8 mouse cellular contexts compared by ENCODE assay signal in genomic region chr2:52742256-52743158, GRCm38 (mm10). TPM values are rescaled to one million over a fixed set of nuclear protein-coding genes. Genes with fewer than 3 reads are reported as not detected.
DNase-seq lines count a peak whose midpoint lies in the region; ATAC-seq and TF ChIP-seq lines count a peak whose summit lies in the region.

Gene Stam2, minus strand, starts transcription at chr2:52742281.

- TF ChIP-seq CTCF in ES-Bruce4 (IDR thresholded peaks at IDR 0.05; ENCODE audit: low read depth, low read length), result no peak

- ATAC-seq in forebrain, embryonic 12.5 days (ENCODE audit: low FRiP score), result peak; percentile 95
- ATAC-seq in heart, embryonic 16.5 days (replicated peaks; ENCODE audit: extremely low read depth, insufficient read depth, low FRiP score), result peak; percentile 90
- peak; percentile 87 for ATAC-seq in liver, embryonic 15.5 days (ENCODE audit: insufficient read depth)
- ATAC-seq in neural tube, embryonic 11.5 days (ENCODE audit: insufficient read depth, low FRiP score, low TSS enrichment), result peak; percentile 93
- ATAC-seq in stomach, embryonic 16.5 days (ENCODE audit: insufficient read depth, low FRiP score), result peak; percentile 92

- no peaks in the 10 kb centered on the region for H3K36me3 ChIP-seq in ES-Bruce4 (ENCODE audit: control insufficient read depth, insufficient read depth, low read length, poor library complexity, severe bottlenecking)
- H3K36me3 ChIP-seq in forebrain, embryonic 12.5 days (replicated peaks), result no peaks in the 10 kb centered on the region; the same call in 1 of the 2 replicates
- H3K36me3 ChIP-seq in heart, embryonic 16.5 days (ENCODE audit: control insufficient read depth, insufficient read depth), result no peaks in the 10 kb centered on the region
- no peaks in the 10 kb centered on the region for H3K36me3 ChIP-seq in liver, embryonic 15.5 days (replicated peaks)
- H3K36me3 ChIP-seq in neural tube, embryonic 11.5 days (ENCODE audit: control insufficient read depth, insufficient read depth, low read length), result no peaks in the 10 kb centered on the region
- H3K36me3 ChIP-seq in stomach, embryonic 16.5 days (ENCODE audit: control insufficient read depth, insufficient read depth, low read length), result no peaks in the 10 kb centered on the region

- 0 out of 2 replicates have a peak within 1 kb of the TSS, but pooled peaks have one; percentile 34 for H3K27ac ChIP-seq in ES-Bruce4 (ENCODE audit: insufficient read depth, low read length)
- H3K27ac ChIP-seq in forebrain, embryonic 12.5 days, result peak within 1 kb of the TSS; percentile 95
- H3K27ac ChIP-seq in heart, embryonic 16.5 days (ENCODE audit: low read length), result peak within 1 kb of the TSS; percentile 90
- peak within 1 kb of the TSS; percentile 80 for H3K27ac ChIP-seq in liver, embryonic 15.5 days (replicated peaks)
- peak within 1 kb of the TSS; percentile 92 for H3K27ac ChIP-seq in neural tube, embryonic 11.5 days (ENCODE audit: low read depth, low read length)
- H3K27ac ChIP-seq in stomach, embryonic 16.5 days (ENCODE audit: low read length), result peak within 1 kb of the TSS; percentile 98

- H3K9me3 ChIP-seq in ES-Bruce4 (replicated peaks; ENCODE audit: control insufficient read depth, insufficient read depth, low read length, poor library complexity, severe bottlenecking), result no peaks in the 10 kb centered on the region
- no peaks in the 10 kb centered on the region for H3K9me3 ChIP-seq in forebrain, embryonic 12.5 days
- H3K9me3 ChIP-seq in heart, embryonic 16.5 days (replicated peaks; ENCODE audit: control insufficient read depth, low read length), result peaks cover 3% of the 10 kb centered on the region; the same call in 1 of the 2 replicates
- H3K9me3 ChIP-seq in liver, embryonic 15.5 days (replicated peaks), result no peaks in the 10 kb centered on the region
- no peaks in the 10 kb centered on the region for H3K9me3 ChIP-seq in neural tube, embryonic 11.5 days (ENCODE audit: control insufficient read depth, low read length)
- H3K9me3 ChIP-seq in stomach, embryonic 16.5 days (replicated peaks; ENCODE audit: control insufficient read depth, low read length), result no peaks in the 10 kb centered on the region

- H3K4me3 ChIP-seq in ES-Bruce4 (ENCODE audit: low read depth, low read length), result peak within 1 kb of the TSS; percentile 98
- H3K4me3 ChIP-seq in forebrain, embryonic 12.5 days (replicated peaks), result peak within 1 kb of the TSS; percentile 88
- H3K4me3 ChIP-seq in heart, embryonic 16.5 days (ENCODE audit: low read length), result peak within 1 kb of the TSS; percentile 72
- H3K4me3 ChIP-seq in liver, embryonic 15.5 days (replicated peaks), result peak within 1 kb of the TSS; percentile 84
- peak within 1 kb of the TSS; percentile 77 for H3K4me3 ChIP-seq in neural tube, embryonic 11.5 days (ENCODE audit: low read depth, low read length)
- peak within 1 kb of the TSS; percentile 88 for H3K4me3 ChIP-seq in stomach, embryonic 16.5 days (replicated peaks; ENCODE audit: low read length)

- TF ChIP-seq POLR2A in ES-Bruce4 (IDR thresholded peaks at IDR 0.05; ENCODE audit: insufficient read depth, low read length), result peak; percentile 26

- H3K27me3 ChIP-seq in ES-Bruce4 (ENCODE audit: control insufficient read depth, insufficient read depth, low read length, poor library complexity, severe bottlenecking), result no peaks in the 10 kb centered on the region
- H3K27me3 ChIP-seq in forebrain, embryonic 12.5 days, result no peaks in the 10 kb centered on the region
- no peaks in the 10 kb centered on the region for H3K27me3 ChIP-seq in heart, embryonic 16.5 days (ENCODE audit: control insufficient read depth, insufficient read depth, low read length)
- no peaks in the 10 kb centered on the region for H3K27me3 ChIP-seq in liver, embryonic 15.5 days
- H3K27me3 ChIP-seq in neural tube, embryonic 11.5 days (ENCODE audit: control insufficient read depth, insufficient read depth, low read length), result no peaks in the 10 kb centered on the region
- H3K27me3 ChIP-seq in stomach, embryonic 16.5 days (ENCODE audit: control insufficient read depth, insufficient read depth, low read length), result no peaks in the 10 kb centered on the region

- H3K4me2 ChIP-seq in forebrain, embryonic 12.5 days, result peak within 1 kb of the TSS; percentile 68
- H3K4me2 ChIP-seq in heart, embryonic 16.5 days (ENCODE audit: low read depth, low read length), result peak within 1 kb of the TSS; percentile 78
- H3K4me2 ChIP-seq in liver, embryonic 15.5 days, result peak within 1 kb of the TSS; percentile 93
- H3K4me2 ChIP-seq in neural tube, embryonic 11.5 days (ENCODE audit: low read depth), result peak within 1 kb of the TSS; percentile 61
- H3K4me2 ChIP-seq in stomach, embryonic 16.5 days (ENCODE audit: low read depth, low read length), result peak within 1 kb of the TSS; percentile 73

- peaks cover 2% of the 10 kb centered on the region for H3K4me1 ChIP-seq in ES-Bruce4 (ENCODE audit: control insufficient read depth, insufficient read depth, low read length)
- peaks cover 8% of the 10 kb centered on the region; the same call in 1 of the 2 replicates for H3K4me1 ChIP-seq in forebrain, embryonic 12.5 days
- peaks cover 10% of the 10 kb centered on the region; the same call in 1 of the 2 replicates for H3K4me1 ChIP-seq in heart, embryonic 16.5 days (ENCODE audit: control insufficient read depth, insufficient read depth, low read length)
- peaks cover 23% of the 10 kb centered on the region for H3K4me1 ChIP-seq in liver, embryonic 15.5 days (replicated peaks)
- no peaks in the 10 kb centered on the region for H3K4me1 ChIP-seq in neural tube, embryonic 11.5 days (ENCODE audit: control insufficient read depth, insufficient read depth, low read length)
- H3K4me1 ChIP-seq in stomach, embryonic 16.5 days (ENCODE audit: control insufficient read depth, insufficient read depth, low read length), result peaks cover 3% of the 10 kb centered on the region; the same call in 1 of the 2 replicates

- TF ChIP-seq EP300 in ES-Bruce4 (IDR thresholded peaks at IDR 0.05; ENCODE audit: insufficient read depth, low read depth, low read length), result no peak

- H3K9ac ChIP-seq in ES-Bruce4 (ENCODE audit: low read depth, poor library complexity, severe bottlenecking), result peak within 1 kb of the TSS; percentile 89
- H3K9ac ChIP-seq in forebrain, embryonic 12.5 days, result peak within 1 kb of the TSS; percentile 83
- H3K9ac ChIP-seq in heart, embryonic 16.5 days (ENCODE audit: low read length), result peak within 1 kb of the TSS; percentile 85
- peak within 1 kb of the TSS; percentile 79 for H3K9ac ChIP-seq in liver, embryonic 15.5 days
- H3K9ac ChIP-seq in neural tube, embryonic 11.5 days (ENCODE audit: low read length), result peak within 1 kb of the TSS; percentile 97
- peak within 1 kb of the TSS; percentile 97 for H3K9ac ChIP-seq in stomach, embryonic 16.5 days (ENCODE audit: low read length)

- 7% methylated on average over 54 of the region's 54 CpGs for WGBS in forebrain, embryonic 12.5 days
- WGBS in heart, embryonic 16.5 days, result 7% methylated on average over 54 of the region's 54 CpGs
- WGBS in liver, embryonic 15.5 days (ENCODE audit: insufficient replicate concordance), result 6% methylated on average over 54 of the region's 54 CpGs
- 9% methylated on average over 54 of the region's 54 CpGs for WGBS in neural tube, embryonic 11.5 days
- 6% methylated on average over 54 of the region's 54 CpGs for WGBS in stomach, embryonic 16.5 days

- DNase-seq in c-Kit-positive CD71-positive TER-119-positive erythroid progenitor cells, embryonic 14.5 days (ENCODE audit: low spot score), result peak; percentile 77
- DNase-seq in kidney, postnatal 36 days, result peak; percentile 92 to 95
- DNase-seq in neural tube, embryonic 11.5 days (ENCODE audit: low spot score), result peak; percentile 92

RNA-seq across cellular contexts. Expression of gene Stam2, which starts in this region (rescaled TPM):
- 32.0 and 37.9 TPM in 2 replicates for polyA plus RNA-seq in ES-Bruce4 (2011; ENCODE audit: insufficient read depth, insufficient read length, low read depth, missing spikeins)
- polyA plus RNA-seq in forebrain, embryonic 12.5 days (2016; fragmentation: Nextera tagmentation; extraction: Ambion mirVana), result 42.2 and 42.8 TPM in 2 replicates
- polyA plus RNA-seq in heart, embryonic 16.5 days (2015; fragmentation: Nextera tagmentation; extraction: Ambion mirVana), result 27.7 and 29.5 TPM in 2 replicates
- 8.3 and 9.0 TPM in 2 replicates for polyA plus RNA-seq in liver, embryonic 15.5 days (2015; fragmentation: Nextera tagmentation; extraction: Ambion mirVana)
- polyA plus RNA-seq in neural tube, embryonic 11.5 days (2014; fragmentation: Nextera tagmentation; extraction: Ambion mirVana), result 45.8 and 46.1 TPM in 2 replicates
- polyA plus RNA-seq in stomach, embryonic 16.5 days (2015; fragmentation: Nextera tagmentation; extraction: Ambion mirVana), result 37.2 and 42.1 TPM in 2 replicates

Comparison
In these comparisons a context has a peak if more than half of its experiments do, and no peak if none do; other contexts are left out.
1. Peak in every context shown above with its lines: DNase-seq, ATAC-seq, H3K4me3 ChIP-seq and H3K27ac ChIP-seq.
2. H3K27ac ChIP-seq: peak in every context shown above with its lines; median percentile 98 in stomach, embryonic 16.5 days; 95 in forebrain, embryonic 12.5 days; 92 in neural tube, embryonic 11.5 days; 90 in heart, embryonic 16.5 days; 80 in liver, embryonic 15.5 days; 34 in ES-Bruce4.